Mouse (Mus musculus): Measurements from ENCODE around the gene Fbxl2. TPM values are rescaled to one million over a fixed set of nuclear protein-coding genes. Genes with fewer than 3 reads are reported as not detected.

The Fbxl2 gene
- total RNA-seq, 1 experiment = 4.4 TPM

- no peak overlapping the region for H3K9ac ChIP-seq (ENCODE audit: insufficient read depth, low read depth, low read length, poor library complexity, severe bottlenecking)
- H3K4me1 ChIP-seq (ENCODE audit: control insufficient read depth in 2 of 2, insufficient read depth in 2 of 2, low read length in 2 of 2, poor library complexity in 1 of 2) = no peaks in the 10 kb centered on the region
- TF ChIP-seq ZC3H11A (IDR thresholded peaks at IDR 0.05; ENCODE audit: borderline replicate concordance, low read depth, low read length) (no peak), CHD2 (IDR thresholded peaks at IDR 0.05; ENCODE audit: low read depth, low read length) (no peak), HCFC1 (IDR thresholded peaks at IDR 0.05; ENCODE audit: borderline replicate concordance, insufficient read depth, low read length) (no peak), MAFK (IDR thresholded peaks at IDR 0.05; ENCODE audit: insufficient read depth, low read depth, low read length) (no peak), ZNF384 (IDR thresholded peaks at IDR 0.05; ENCODE audit: low read depth, low read length) (no peak)
- in situ Hi-C loops (cut with MboI; ENCODE audit: low sequenced_read_pairs in 2 of 2, unreplicated experiment in 2 of 2) = no loop called here
- DNase-seq (ENCODE audit: low read depth, low spot score) = no peak
- H3K27ac ChIP-seq (ENCODE audit: insufficient read depth, low read depth, low read length, poor library complexity, severe bottlenecking) = no peak overlapping the region
- peaks cover 37% of the 10 kb centered on the region for H3K36me3 ChIP-seq (ENCODE audit: control insufficient read depth, insufficient read depth, low read length, poor library complexity, severe bottlenecking)
- no peak overlapping the region for H3K4me3 ChIP-seq (ENCODE audit: insufficient read depth in 1 of 2, low read depth in 1 of 2, low read length in 2 of 2, poor library complexity in 1 of 2, severe bottlenecking in 1 of 2)
- no peaks in the 10 kb centered on the region for H3K9me3 ChIP-seq (ENCODE audit: control insufficient read depth, insufficient read depth, low read depth, low read length)
These were observed 67.3 kb downstream of the Fbxl2 start for GRCm38 (mm10) chr9:113978656-113979055.

GRCm38 (mm10) chr9:113977225-113977840, 68.7 kb downstream of the Fbxl2 start:
- Histone ChIP-seq H3K9ac (ENCODE audit: insufficient read depth, low read depth, low read length, poor library complexity, severe bottlenecking) (no peak overlapping the region), H3K9me3 (ENCODE audit: control insufficient read depth, insufficient read depth, low read depth, low read length) (no peaks in the 10 kb centered on the region), H3K36me3 (ENCODE audit: control insufficient read depth, insufficient read depth, low read length, poor library complexity, severe bottlenecking) (peaks cover 43% of the 10 kb centered on the region), H3K27ac (ENCODE audit: insufficient read depth, low read depth, low read length, poor library complexity, severe bottlenecking) (no peak overlapping the region), H3K4me3 (ENCODE audit: insufficient read depth in 1 of 2, low read depth in 1 of 2, low read length in 2 of 2, poor library complexity in 1 of 2, severe bottlenecking in 1 of 2) (no peak overlapping the region), H3K4me1 (ENCODE audit: control insufficient read depth in 2 of 2, insufficient read depth in 2 of 2, low read length in 2 of 2, poor library complexity in 1 of 2) (no peaks in the 10 kb centered on the region)
- no peak for DNase-seq (ENCODE audit: low read depth, low spot score)
- in situ Hi-C loops (cut with MboI; ENCODE audit: low sequenced_read_pairs in 2 of 2, unreplicated experiment in 2 of 2) = no loop called here
- no peak for TF ChIP-seq ZNF384 (IDR thresholded peaks at IDR 0.05; ENCODE audit: low read depth, low read length)
- no peak for TF ChIP-seq HCFC1 (IDR thresholded peaks at IDR 0.05; ENCODE audit: borderline replicate concordance, insufficient read depth, low read length)

- peaks cover 45% of the 10 kb centered on the region for H3K36me3 ChIP-seq (ENCODE audit: control insufficient read depth, insufficient read depth, low read length, poor library complexity, severe bottlenecking)
- H3K4me3 ChIP-seq (ENCODE audit: insufficient read depth in 1 of 2, low read depth in 1 of 2, low read length in 2 of 2, poor library complexity in 1 of 2, severe bottlenecking in 1 of 2) = no peak overlapping the region
- no peaks in the 10 kb centered on the region for H3K4me1 ChIP-seq (ENCODE audit: control insufficient read depth in 2 of 2, insufficient read depth in 2 of 2, low read length in 2 of 2, poor library complexity in 1 of 2)
- in situ Hi-C loops (cut with MboI; ENCODE audit: low sequenced_read_pairs in 2 of 2, unreplicated experiment in 2 of 2) = no loop called here
- no peak overlapping the region for H3K27ac ChIP-seq (ENCODE audit: insufficient read depth, low read depth, low read length, poor library complexity, severe bottlenecking)
- no peaks in the 10 kb centered on the region for H3K9me3 ChIP-seq (ENCODE audit: control insufficient read depth, insufficient read depth, low read depth, low read length)
- DNase-seq (ENCODE audit: low read depth, low spot score) = no peak
- no peak for TF ChIP-seq ZNF384 (IDR thresholded peaks at IDR 0.05; ENCODE audit: low read depth, low read length)
- TF ChIP-seq MAFK (IDR thresholded peaks at IDR 0.05; ENCODE audit: insufficient read depth, low read depth, low read length) = no peak
- no peak for TF ChIP-seq HCFC1 (IDR thresholded peaks at IDR 0.05; ENCODE audit: borderline replicate concordance, insufficient read depth, low read length)
- TF ChIP-seq ZC3H11A (IDR thresholded peaks at IDR 0.05; ENCODE audit: borderline replicate concordance, low read depth, low read length) = no peak
- TF ChIP-seq CHD2 (IDR thresholded peaks at IDR 0.05; ENCODE audit: low read depth, low read length) = no peak
- H3K9ac ChIP-seq (ENCODE audit: insufficient read depth, low read depth, low read length, poor library complexity, severe bottlenecking) = no peak overlapping the region
These were observed 69.7 kb downstream of the Fbxl2 start for GRCm38 (mm10) chr9:113976264-113976663.

GRCm38 (mm10) chr9:113975442-113975841, 70.5 kb downstream of the Fbxl2 start:
- H3K27ac ChIP-seq (ENCODE audit: insufficient read depth, low read depth, low read length, poor library complexity, severe bottlenecking) = no peak overlapping the region
- H3K36me3 ChIP-seq (ENCODE audit: control insufficient read depth, insufficient read depth, low read length, poor library complexity, severe bottlenecking) = peaks cover 48% of the 10 kb centered on the region
- no peak for DNase-seq (ENCODE audit: low read depth, low spot score)
- H3K4me3 ChIP-seq (ENCODE audit: insufficient read depth in 1 of 2, low read depth in 1 of 2, low read length in 2 of 2, poor library complexity in 1 of 2, severe bottlenecking in 1 of 2) = no peak overlapping the region
- in situ Hi-C loops (cut with MboI; ENCODE audit: low sequenced_read_pairs in 2 of 2, unreplicated experiment in 2 of 2) = no loop called here
- H3K4me1 ChIP-seq (ENCODE audit: control insufficient read depth in 2 of 2, insufficient read depth in 2 of 2, low read length in 2 of 2, poor library complexity in 1 of 2) = no peaks in the 10 kb centered on the region
- H3K9me3 ChIP-seq (ENCODE audit: control insufficient read depth, insufficient read depth, low read depth, low read length) = no peaks in the 10 kb centered on the region
- TF ChIP-seq MAFK (IDR thresholded peaks at IDR 0.05; ENCODE audit: insufficient read depth, low read depth, low read length) (no peak), ZNF384 (IDR thresholded peaks at IDR 0.05; ENCODE audit: low read depth, low read length) (no peak), ZC3H11A (IDR thresholded peaks at IDR 0.05; ENCODE audit: borderline replicate concordance, low read depth, low read length) (no peak), CHD2 (IDR thresholded peaks at IDR 0.05; ENCODE audit: low read depth, low read length) (no peak), HCFC1 (IDR thresholded peaks at IDR 0.05; ENCODE audit: borderline replicate concordance, insufficient read depth, low read length) (no peak)
- no peak overlapping the region for H3K9ac ChIP-seq (ENCODE audit: insufficient read depth, low read depth, low read length, poor library complexity, severe bottlenecking)

GRCm38 (mm10) chr9:113974945-113975344, 71.0 kb downstream of the Fbxl2 start:
- H3K27ac ChIP-seq (ENCODE audit: insufficient read depth, low read depth, low read length, poor library complexity, severe bottlenecking) = no peak overlapping the region
- no peak for DNase-seq (ENCODE audit: low read depth, low spot score)
- H3K9ac ChIP-seq (ENCODE audit: insufficient read depth, low read depth, low read length, poor library complexity, severe bottlenecking) = no peak overlapping the region
- H3K36me3 ChIP-seq (ENCODE audit: control insufficient read depth, insufficient read depth, low read length, poor library complexity, severe bottlenecking) = peaks cover 50% of the 10 kb centered on the region
- in situ Hi-C loops (cut with MboI; ENCODE audit: low sequenced_read_pairs in 2 of 2, unreplicated experiment in 2 of 2) = no loop called here
- no peaks in the 10 kb centered on the region for H3K9me3 ChIP-seq (ENCODE audit: control insufficient read depth, insufficient read depth, low read depth, low read length)
- peaks cover 0 to 1% of the 10 kb centered on the region in 2 experiments; a peak in 1 of 4 replicates for H3K4me1 ChIP-seq (ENCODE audit: control insufficient read depth in 2 of 2, insufficient read depth in 2 of 2, low read length in 2 of 2, poor library complexity in 1 of 2)
- TF ChIP-seq ZNF384 (IDR thresholded peaks at IDR 0.05; ENCODE audit: low read depth, low read length) (no peak), MAFK (IDR thresholded peaks at IDR 0.05; ENCODE audit: insufficient read depth, low read depth, low read length) (no peak), HCFC1 (IDR thresholded peaks at IDR 0.05; ENCODE audit: borderline replicate concordance, insufficient read depth, low read length) (no peak), ZC3H11A (IDR thresholded peaks at IDR 0.05; ENCODE audit: borderline replicate concordance, low read depth, low read length) (no peak), CHD2 (IDR thresholded peaks at IDR 0.05; ENCODE audit: low read depth, low read length) (no peak)
- H3K4me3 ChIP-seq (ENCODE audit: insufficient read depth in 1 of 2, low read depth in 1 of 2, low read length in 2 of 2, poor library complexity in 1 of 2, severe bottlenecking in 1 of 2) = no peak overlapping the region

All from ES-E14 (cell line).